In the genomic region with DNA sequence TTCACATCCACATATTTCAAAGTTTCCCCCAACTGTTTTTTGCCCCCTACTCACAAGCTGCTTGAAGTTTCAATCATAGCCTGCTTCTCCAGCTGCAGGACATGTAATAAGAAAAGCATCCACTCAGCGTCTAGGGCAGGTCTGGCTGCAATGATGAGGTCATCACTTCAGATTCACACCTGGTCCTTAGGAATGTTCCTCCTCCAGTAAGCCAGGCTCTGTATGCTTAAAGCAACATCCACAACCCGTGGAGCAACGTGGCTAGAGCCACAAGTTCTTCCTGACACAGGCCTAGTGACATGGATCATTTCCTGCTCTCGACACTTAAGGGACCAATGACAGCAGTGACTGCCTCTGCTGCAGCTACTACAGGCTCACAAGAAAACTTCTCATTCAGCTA, we compare ENCODE assay signal across 22 mouse cellular contexts. TPM values are rescaled to one million over a fixed set of nuclear protein-coding genes. Genes with fewer than 3 reads are reported as not detected.
A peak's percentile ranks its signal among the peaks of the same experiment; 100 is the strongest.
DNase-seq lines count a peak whose midpoint lies in the region; ATAC-seq and TF ChIP-seq lines count a peak whose summit lies in the region.
"Had no signal": no experiment of that assay in that cellular context is flagged by ENCODE, and none has a peak within 500 bp of the region (broad histone marks: within the 10 kb centered on the region; RNA-seq: fewer than 3 reads in every experiment).

No protein-coding gene starts in this region.

- no peak for TF ChIP-seq EP300 in CH12.LX (IDR thresholded peaks at IDR 0.05; ENCODE audit: low read length)

- no peak overlapping the region for H3K4me3 ChIP-seq in heart, embryonic 12.5 days
- H3K4me3 ChIP-seq in CH12.LX (replicated peaks in 1 of 3; ENCODE audit: low read depth in 2 of 3, low read length in 2 of 3, poor library complexity in 1 of 3), result no peak overlapping the region
- no peak overlapping the region for H3K4me3 ChIP-seq in limb, embryonic 14.5 days (replicated peaks; ENCODE audit: low read length)
- H3K4me3 ChIP-seq in layer of hippocampus, adult 2 months, result no peak overlapping the region
- H3K4me3 ChIP-seq: embryonic facial prominence, embryonic 12.5 days; hindbrain, embryonic 15.5 days; intestine, embryonic 15.5 days; liver, embryonic 12.5 days; myocyte had no signal

- WGBS in heart, embryonic 12.5 days, result 24% methylated on average over 4 of the region's 4 CpGs
- 32% methylated on average over 4 of the region's 4 CpGs for WGBS in limb, embryonic 14.5 days

- H3K9ac ChIP-seq in heart, embryonic 12.5 days, result no peak overlapping the region
- H3K9ac ChIP-seq in CH12.LX (ENCODE audit: insufficient read depth, low read depth), result no peak overlapping the region
- no peak overlapping the region for H3K9ac ChIP-seq in limb, embryonic 14.5 days (ENCODE audit: low read depth, low read length, severe bottlenecking)
- H3K9ac ChIP-seq: embryonic facial prominence, embryonic 12.5 days; hindbrain, embryonic 15.5 days; intestine, embryonic 15.5 days; liver, embryonic 12.5 days had no signal

- no peak overlapping the region for H3K4me2 ChIP-seq in heart, embryonic 12.5 days
- H3K4me2 ChIP-seq in CH12.LX (ENCODE audit: insufficient read depth, low read depth, poor library complexity, severe bottlenecking), result peak overlapping the region; percentile 29; the same call in 1 of the 2 replicates
- H3K4me2 ChIP-seq in limb, embryonic 14.5 days (replicated peaks; ENCODE audit: low read depth, low read length, severe bottlenecking), result no peak overlapping the region
- H3K4me2 ChIP-seq: embryonic facial prominence, embryonic 12.5 days; hindbrain, embryonic 15.5 days; intestine, embryonic 15.5 days; liver, embryonic 12.5 days had no signal

- dilution Hi-C loops in CH12.LX (cut with MboI; ENCODE audit: extremely low pct_ligation_motif_present, extremely low pct_unique_long_range_greater_than_20kb, low sequenced_read_pairs), result no loop called here

- no peaks in the 10 kb centered on the region for H3K36me3 ChIP-seq in heart, embryonic 12.5 days
- peaks cover 0 to 22% of the 10 kb centered on the region in 2 experiments for H3K36me3 ChIP-seq in CH12.LX (replicated peaks in 1 of 2; ENCODE audit: control insufficient read depth in 1 of 2, insufficient read depth in 1 of 2, low read length in 1 of 2)
- peaks cover 6% of the 10 kb centered on the region; the same call in 1 of the 2 replicates for H3K36me3 ChIP-seq in limb, embryonic 14.5 days (ENCODE audit: control insufficient read depth, insufficient read depth, low read length)
- H3K36me3 ChIP-seq: embryonic facial prominence, embryonic 12.5 days; hindbrain, embryonic 15.5 days; intestine, embryonic 15.5 days; liver, embryonic 12.5 days had no signal

- ATAC-seq in heart, embryonic 12.5 days (ENCODE audit: insufficient number of reproducible peaks, low FRiP score), result no peak
- ATAC-seq in limb, embryonic 14.5 days (ENCODE audit: low FRiP score, low read depth), result peak; percentile 63; the same call in 1 of the 2 replicates
- ATAC-seq: forebrain, embryonic 16.5 days; intestine, embryonic 15.5 days; liver, embryonic 12.5 days had no signal

- peaks cover 3% of the 10 kb centered on the region; the same call in 1 of the 2 replicates for H3K79me2 ChIP-seq in CH12.LX (replicated peaks; ENCODE audit: control insufficient read depth, extremely low read depth, insufficient read depth, poor library complexity, severe bottlenecking)

- no peaks in the 10 kb centered on the region for H3K27me3 ChIP-seq in heart, embryonic 12.5 days (replicated peaks)
- H3K27me3 ChIP-seq in CH12.LX (replicated peaks), result no peaks in the 10 kb centered on the region
- H3K27me3 ChIP-seq in limb, embryonic 14.5 days (ENCODE audit: control insufficient read depth, insufficient read depth, low read length), result no peaks in the 10 kb centered on the region
- H3K27me3 ChIP-seq: embryonic facial prominence, embryonic 12.5 days; hindbrain, embryonic 15.5 days; intestine, embryonic 15.5 days; liver, embryonic 12.5 days had no signal

- H3K4me1 ChIP-seq in heart, embryonic 12.5 days (replicated peaks), result peaks cover 13% of the 10 kb centered on the region
- peaks cover 2 to 15% of the 10 kb centered on the region in 2 experiments; a peak in 2 of 4 replicates for H3K4me1 ChIP-seq in CH12.LX (ENCODE audit: control insufficient read depth in 1 of 2, insufficient read depth in 2 of 2)
- no peaks in the 10 kb centered on the region for H3K4me1 ChIP-seq in limb, embryonic 14.5 days (ENCODE audit: control insufficient read depth, insufficient read depth, low read length)
- H3K4me1 ChIP-seq: embryonic facial prominence, embryonic 12.5 days; hindbrain, embryonic 15.5 days; intestine, embryonic 15.5 days had no signal

- no peaks in the 10 kb centered on the region for H3K9me3 ChIP-seq in heart, embryonic 12.5 days (replicated peaks)
- no peaks in the 10 kb centered on the region for H3K9me3 ChIP-seq in CH12.LX (replicated peaks; ENCODE audit: low read length)
- no peaks in the 10 kb centered on the region for H3K9me3 ChIP-seq in limb, embryonic 14.5 days (ENCODE audit: control insufficient read depth, low read length)
- H3K9me3 ChIP-seq: embryonic facial prominence, embryonic 12.5 days; hindbrain, embryonic 15.5 days; intestine, embryonic 15.5 days; liver, embryonic 12.5 days had no signal

- no peak for DNase-seq in heart, adult 8-10 months (ENCODE audit: low spot score)
- no peak for DNase-seq in CH12.LX (ENCODE audit: extremely low read depth)
- DNase-seq in limb, embryonic 14.5 days (ENCODE audit: low spot score), result peak; percentile 9
- DNase-seq in lung, postnatal 36 days, result peak; percentile 67
- DNase-seq in layer of hippocampus, adult 2 months (ENCODE audit: low spot score in 2 of 2), result no peak
- no peak for DNase-seq in thymus, postnatal 4 days
- DNase-seq: B cell, adult 2 months; cerebellum, adult 8-10 months; heart, postnatal 4 days; layer of hippocampus, postnatal 36 days; midbrain, embryonic 14.5 days; thymus, postnatal 25 days had no signal

- no peak for TF ChIP-seq RAD21 in CH12.LX (IDR thresholded peaks at IDR 0.05; ENCODE audit: low read depth, low read length)

- TF ChIP-seq CTCF in CH12.LX (conservative IDR thresholded peaks at IDR 0.05 in 1 of 2, IDR thresholded peaks at IDR 0.05 in 1 of 2; ENCODE audit: low read depth in 2 of 2, low read length in 2 of 2), result no peak
- no peak for TF ChIP-seq CTCF in layer of hippocampus, adult 2 months (conservative IDR thresholded peaks at IDR 0.05)

- H3K27ac ChIP-seq in heart, embryonic 12.5 days (ENCODE audit: poor library complexity, severe bottlenecking), result 0 out of 2 replicates have a peak overlapping the region, but pooled peaks have one; percentile 39
- no peak overlapping the region for H3K27ac ChIP-seq in CH12.LX (ENCODE audit: insufficient read depth, low read depth)
- H3K27ac ChIP-seq in limb, embryonic 14.5 days (replicated peaks; ENCODE audit: low read depth, low read length), result no peak overlapping the region
- H3K27ac ChIP-seq in layer of hippocampus, adult 2 months, result no peak overlapping the region
- H3K27ac ChIP-seq: embryonic facial prominence, embryonic 12.5 days; hindbrain, embryonic 15.5 days; intestine, embryonic 15.5 days; liver, embryonic 12.5 days had no signal

- TF ChIP-seq POLR2A in CH12.LX (IDR thresholded peaks at IDR 0.05; ENCODE audit: low read depth, low read length), result no peak
- TF ChIP-seq POLR2A in limb, embryonic 14.5 days (IDR thresholded peaks at IDR 0.05; ENCODE audit: borderline replicate concordance, extremely low read depth, insufficient read depth, insufficient read length), result no peak

- in situ Hi-C loops in CH12.LX (cut with MboI; ENCODE audit: low pct_ligation_motif_present, low pct_unique_long_range_greater_than_20kb, low sequenced_read_pairs), result no loop called here

TF ChIP-seq in CH12.LX, 34 proteins besides CTCF, POLR2A, EP300 and RAD21 (continues in another document):
- TF ChIP-seq MAX (IDR thresholded peaks at IDR 0.05; ENCODE audit: low read length) (no peak), MAFK (IDR thresholded peaks at IDR 0.05; ENCODE audit: insufficient replicate concordance, low read length) (no peak), POLR2AphosphoS2 (IDR thresholded peaks at IDR 0.05; ENCODE audit: low read depth, low read length) (no peak)

RNA-seq across cellular contexts. Expression of a gene that starts 9.6 kb away (rescaled TPM):
- polyA plus RNA-seq in heart, embryonic 12.5 days (2016; fragmentation: Nextera tagmentation; extraction: Ambion mirVana), result 7.4 and 7.7 TPM in 2 replicates
- 10 to 100 TPM; 11.3 to 26.0 (median 18.6) TPM for total RNA-seq in heart, adult 8-10 months (2022)
- total RNA-seq in CH12.LX (2012; rRNA removed) (5.3 TPM in 2 replicates), CH12.LX (2014; rRNA removed) (4.5 and 5.4 TPM in 2 replicates)
- 9.1 and 11.7 TPM in 2 replicates for polyA plus RNA-seq in CH12.LX (2012; ENCODE audit: insufficient read length, low read depth)
- polyA plus RNA-seq in limb, embryonic 14.5 days (2012; rRNA removed), result 16.3 and 17.3 TPM in 2 replicates
- 9.6 and 11.0 TPM in 2 replicates for polyA plus RNA-seq in limb, embryonic 14.5 days (2014; fragmentation: Nextera tagmentation; extraction: Ambion mirVana)
- total RNA-seq in layer of hippocampus, adult 2 months (2021), result 10 to 100 TPM; 51.4 to 57.1 TPM

RNA-seq across cellular contexts. Expression of a gene that starts 25.1 kb away (rescaled TPM):
- 19.2 and 19.7 TPM in 2 replicates for polyA plus RNA-seq in heart, embryonic 12.5 days (2016; fragmentation: Nextera tagmentation; extraction: Ambion mirVana)
- 1 to 10 TPM; 1.1 to 1.6 (median 1.4) TPM for total RNA-seq in heart, adult 8-10 months (2022)
- total RNA-seq in CH12.LX (2012; rRNA removed) (1.0 and 1.7 TPM in 2 replicates), CH12.LX (2014; rRNA removed) (1.6 and 2.4 TPM in 2 replicates)
- 2.3 and 2.6 TPM in 2 replicates for polyA plus RNA-seq in CH12.LX (2012; ENCODE audit: insufficient read length, low read depth)
- polyA plus RNA-seq in limb, embryonic 14.5 days (2012; rRNA removed), result 6.9 and 8.5 TPM in 2 replicates
- 3.8 and 9.7 TPM in 2 replicates for polyA plus RNA-seq in limb, embryonic 14.5 days (2014; fragmentation: Nextera tagmentation; extraction: Ambion mirVana)
- not detected for total RNA-seq in layer of hippocampus, adult 2 months (2021)
- total RNA-seq: common myeloid progenitor, adult 5-6 weeks; layer of hippocampus, postnatal 36 days; left cerebral cortex, postnatal 36 days had no signal
- polyA plus RNA-seq: forebrain, embryonic 16.5 days; hindbrain, embryonic 15.5 days; liver, embryonic 12.5 days; midbrain, embryonic 14.5 days; small intestine, adult 2 months had no signal

RNA-seq across cellular contexts. Expression of a gene that starts 36.9 kb away (rescaled TPM):
- polyA plus RNA-seq in heart, embryonic 12.5 days (2016; fragmentation: Nextera tagmentation; extraction: Ambion mirVana), result 181 and 191 TPM in 2 replicates
- total RNA-seq in heart, adult 8-10 months (2022), result 100 to 1,000 TPM; 120 to 148 (median 126) TPM
- total RNA-seq in CH12.LX (2012; rRNA removed) (0.04 TPM in 2 replicates), CH12.LX (2014; rRNA removed) (not detected in 2 replicates)
- 0.13 and 0.26 TPM in 2 replicates for polyA plus RNA-seq in CH12.LX (2012; ENCODE audit: insufficient read length, low read depth)
- 25.4 and 27.1 TPM in 2 replicates for polyA plus RNA-seq in limb, embryonic 14.5 days (2012; rRNA removed)
- 25.2 and 31.5 TPM in 2 replicates for polyA plus RNA-seq in limb, embryonic 14.5 days (2014; fragmentation: Nextera tagmentation; extraction: Ambion mirVana)
- total RNA-seq in layer of hippocampus, adult 2 months (2021), result under 1 TPM; 0.15 to 0.23 TPM

RNA-seq across cellular contexts. Expression of a gene that starts 42.9 kb away (rescaled TPM):
- polyA plus RNA-seq in heart, embryonic 12.5 days (2016; fragmentation: Nextera tagmentation; extraction: Ambion mirVana), result 93.4 and 97.4 TPM in 2 replicates
- 100 to 1,000 TPM in 3 of 4 experiments, 10 to 100 TPM in 1; 97.9 to 110 (median 103) TPM for total RNA-seq in heart, adult 8-10 months (2022)
- 95.9 and 103 TPM in 2 replicates for total RNA-seq in CH12.LX (2012; rRNA removed)
- total RNA-seq in CH12.LX (2014; rRNA removed), result 51.2 and 57.0 TPM in 2 replicates
- polyA plus RNA-seq in CH12.LX (2012; ENCODE audit: insufficient read length, low read depth), result 107 and 122 TPM in 2 replicates
- polyA plus RNA-seq in limb, embryonic 14.5 days (2012; rRNA removed), result 149 and 207 TPM in 2 replicates
- 77.2 and 84.0 TPM in 2 replicates for polyA plus RNA-seq in limb, embryonic 14.5 days (2014; fragmentation: Nextera tagmentation; extraction: Ambion mirVana)
- 100 to 1,000 TPM; 104 to 108 TPM for total RNA-seq in layer of hippocampus, adult 2 months (2021)

Comparison
In these comparisons a context has a peak if more than half of its experiments do, and no peak if none do; other contexts are left out.
1. DNase-seq: peak in limb, embryonic 14.5 days (single experiment) and lung, postnatal 36 days (single experiment); none in heart, adult 8-10 months (single experiment), CH12.LX (single experiment), layer of hippocampus, adult 2 months (0 of 2) and thymus, postnatal 4 days (single experiment).
2. RNA of a gene that starts 36.9 kb away (total RNA-seq): 120 to 148 TPM in heart, adult 8-10 months; 0.15 to 0.23 TPM in layer of hippocampus, adult 2 months and 0.04 TPM in CH12.LX; every median in the first group is over 10 times any median in the second.